Mouse (Mus musculus) layer of hippocampus, adult 18-20 months (tissue): ENCODE data around the gene Cd84. TPM values are rescaled to one million over a fixed set of nuclear protein-coding genes. Genes with fewer than 3 reads are reported as not detected.

ENCODE experiments used
- DNase-seq, 2 experiments: peaks; one replicate each; pipeline ENCODE4 v3.0.0; 2022; ENCODE audit warnings: low spot score in 2 of 2
- total RNA-seq, 2 experiments: library from RNA; stranded (reverse); gene quantifications; 2 replicates each; pipeline ENCODE4 v1.2.3; 2021

Gene Cd84
- total RNA-seq, 2 experiments from 2014 or later, result 2.2 to 2.5 TPM

- no peak for DNase-seq
Measured at GRCm38 (mm10) chr1:171915638-171916458, 76.4 kb downstream of the Cd84 start.

DNA sequence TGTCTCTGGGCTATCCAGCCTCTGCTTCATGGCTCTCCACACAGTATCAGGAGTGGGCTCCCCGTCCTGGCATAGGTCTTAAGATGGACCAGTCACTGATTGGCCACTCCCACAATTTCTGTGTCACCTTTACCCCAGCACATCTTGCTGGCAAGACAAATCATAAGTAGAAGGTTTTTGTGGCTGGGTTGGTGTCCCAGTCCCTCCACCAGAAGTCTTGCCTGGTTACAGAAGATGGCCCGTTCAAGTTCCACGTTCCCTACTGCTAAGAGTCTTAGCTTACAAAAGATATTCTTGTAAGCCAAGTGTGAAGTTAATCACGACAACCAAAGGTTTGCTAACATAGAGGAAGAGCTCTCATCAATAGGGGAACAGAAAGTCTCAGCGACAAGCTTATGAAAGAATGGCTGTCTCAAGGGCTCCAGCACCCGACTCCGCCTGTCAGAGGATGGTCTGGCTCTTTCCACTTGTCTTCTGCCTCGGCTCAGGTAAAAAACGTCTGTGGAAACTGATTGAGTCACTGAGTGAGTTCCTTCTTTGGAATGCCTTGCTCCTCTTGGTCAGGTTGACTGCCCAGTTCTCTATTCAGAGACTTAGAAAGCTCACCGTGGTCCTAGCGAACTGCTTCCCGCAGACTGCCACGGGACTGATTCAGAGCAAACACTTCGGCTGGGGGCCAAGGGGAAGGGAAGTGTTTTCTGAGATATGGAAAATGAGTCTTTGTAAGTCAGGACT, 78.0 kb downstream of the Cd84 start, which contains the start of gene Slamf6:
Gene Slamf6, plus strand, starts transcription at position 211 of the 735 bp plus-strand sequence.
- no peak for DNase-seq

GRCm38 (mm10) chr1:171918136-171918920, 78.8 kb downstream of the Cd84 start:
- DNase-seq, result no peak

- no peak for DNase-seq
Measured at GRCm38 (mm10) chr1:171919193-171919592, 79.7 kb downstream of the Cd84 start.

DNA sequence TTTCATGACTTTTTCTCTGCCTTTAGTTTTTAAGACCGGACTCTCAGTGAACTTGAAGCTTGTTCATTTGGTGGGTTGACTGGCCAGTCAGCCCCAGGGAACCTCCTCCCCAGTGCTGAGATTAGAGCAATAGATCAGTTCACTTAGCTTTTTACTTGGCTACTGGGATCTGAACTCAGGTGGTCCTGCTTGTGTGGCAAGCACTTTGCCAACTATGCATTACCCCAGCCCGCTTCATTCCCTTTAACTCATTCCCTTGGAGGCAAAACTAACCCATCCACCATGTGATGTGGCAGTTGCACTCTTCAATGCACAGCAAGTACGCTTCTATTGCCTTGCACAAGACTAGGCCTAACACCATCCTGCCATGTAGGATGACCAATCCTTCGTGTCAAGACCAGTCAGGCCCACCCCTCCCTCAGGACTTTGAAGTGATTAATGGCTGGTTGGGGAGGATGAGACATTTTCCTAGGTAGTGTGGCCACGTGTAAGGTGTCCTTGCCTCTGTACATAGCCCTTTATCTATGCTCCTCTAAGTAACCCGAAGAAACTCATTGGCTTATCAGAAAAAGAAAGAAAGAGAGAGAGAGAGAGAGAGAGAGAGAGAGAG, 80.5 kb downstream of the Cd84 start:
- no peak for DNase-seq

- no peak for DNase-seq
Measured at GRCm38 (mm10) chr1:171920989-171921621, 81.6 kb downstream of the Cd84 start.

DNA sequence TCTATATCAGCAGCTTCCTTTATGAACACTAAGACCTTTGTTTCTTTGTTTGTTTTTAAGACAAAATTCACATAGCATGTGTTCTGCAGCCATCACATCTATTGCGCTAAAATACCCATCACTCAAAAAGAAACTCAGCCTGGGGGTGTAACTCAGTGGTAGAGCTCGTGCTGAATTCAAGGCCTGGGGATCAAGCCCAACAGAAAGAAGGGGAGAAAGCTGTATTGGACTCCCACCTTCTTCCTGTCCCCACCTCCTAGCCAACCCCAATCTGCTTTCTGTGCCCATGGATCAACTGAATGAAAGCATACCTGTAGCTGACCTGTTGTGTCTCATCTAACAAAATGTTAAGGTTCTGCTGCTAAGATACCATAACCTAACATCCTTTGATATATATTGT, 82.1 kb downstream of the Cd84 start:
- no peak for DNase-seq

DNA sequence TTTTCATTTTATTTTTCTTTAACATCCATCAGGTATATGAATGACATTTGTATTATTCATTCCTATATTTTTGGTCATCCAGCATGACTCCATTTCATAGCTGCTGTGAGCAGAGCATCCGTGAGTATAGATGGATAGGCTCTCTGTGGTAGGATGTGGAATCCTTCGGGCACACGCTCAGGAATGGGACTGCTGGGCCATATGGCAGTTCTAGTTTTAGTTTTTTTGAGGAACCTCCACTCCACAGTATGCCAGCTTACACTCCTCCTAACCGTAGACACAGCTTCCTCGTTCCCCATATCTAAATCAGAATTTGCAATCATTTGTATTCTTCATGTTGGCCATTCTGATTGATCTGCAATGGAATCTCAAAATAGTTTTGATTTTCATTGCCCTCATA, 83.3 kb downstream of the Cd84 start:
- no peak for DNase-seq

- no peak for DNase-seq
Measured at GRCm38 (mm10) chr1:171924900-171925299, 85.4 kb downstream of the Cd84 start.

- DNase-seq, result no peak
Measured at GRCm38 (mm10) chr1:171933851-171934250, 94.4 kb downstream of the Cd84 start.

- DNase-seq, result no peak
Measured at GRCm38 (mm10) chr1:171938952-171939948, 99.8 kb downstream of the Cd84 start.

Other genes starting within 250 kb of the Cd84 start
- gene Ly9, start 232.3 kb upstream of the Cd84 start, total RNA-seq, result under 1 TPM; 0.15 to 0.20 TPM
- not detected for gene Slamf7, start 186.7 kb upstream of the Cd84 start, total RNA-seq
- gene Cd48, start 157.7 kb upstream of the Cd84 start, total RNA-seq, result under 1 TPM; 0.38 to 0.62 TPM
- under 1 TPM in 1 of 2 experiments, not detected in 1; 0.10 TPM for gene Slamf1, start 72.6 kb upstream of the Cd84 start, total RNA-seq
- not detected for gene Gm10521, start 56.0 kb downstream of the Cd84 start, total RNA-seq
- gene Slamf6, start 77.8 kb downstream of the Cd84 start, total RNA-seq, result not detected
- 10 to 100 TPM; 13.4 to 13.6 TPM for gene Vangl2, start 188.7 kb downstream of the Cd84 start, total RNA-seq
- 1 to 10 TPM in 1 of 2 experiments, under 1 TPM in 1; 0.68 to 1.1 TPM for gene Nhlh1, start 217.9 kb downstream of the Cd84 start, total RNA-seq
- gene Copa, start 242.8 kb downstream of the Cd84 start, total RNA-seq, result 100 to 1,000 TPM; 141 to 146 TPM
- gene Ncstn, start 243.1 kb downstream of the Cd84 start, total RNA-seq, result 10 to 100 TPM; 54.5 to 55.3 TPM